Mouse (Mus musculus): ENCODE data around the gene Kcnj14.
A peak's percentile ranks its signal among the peaks of the same experiment; 100 is the strongest.

Gene Kcnj14

DNA sequence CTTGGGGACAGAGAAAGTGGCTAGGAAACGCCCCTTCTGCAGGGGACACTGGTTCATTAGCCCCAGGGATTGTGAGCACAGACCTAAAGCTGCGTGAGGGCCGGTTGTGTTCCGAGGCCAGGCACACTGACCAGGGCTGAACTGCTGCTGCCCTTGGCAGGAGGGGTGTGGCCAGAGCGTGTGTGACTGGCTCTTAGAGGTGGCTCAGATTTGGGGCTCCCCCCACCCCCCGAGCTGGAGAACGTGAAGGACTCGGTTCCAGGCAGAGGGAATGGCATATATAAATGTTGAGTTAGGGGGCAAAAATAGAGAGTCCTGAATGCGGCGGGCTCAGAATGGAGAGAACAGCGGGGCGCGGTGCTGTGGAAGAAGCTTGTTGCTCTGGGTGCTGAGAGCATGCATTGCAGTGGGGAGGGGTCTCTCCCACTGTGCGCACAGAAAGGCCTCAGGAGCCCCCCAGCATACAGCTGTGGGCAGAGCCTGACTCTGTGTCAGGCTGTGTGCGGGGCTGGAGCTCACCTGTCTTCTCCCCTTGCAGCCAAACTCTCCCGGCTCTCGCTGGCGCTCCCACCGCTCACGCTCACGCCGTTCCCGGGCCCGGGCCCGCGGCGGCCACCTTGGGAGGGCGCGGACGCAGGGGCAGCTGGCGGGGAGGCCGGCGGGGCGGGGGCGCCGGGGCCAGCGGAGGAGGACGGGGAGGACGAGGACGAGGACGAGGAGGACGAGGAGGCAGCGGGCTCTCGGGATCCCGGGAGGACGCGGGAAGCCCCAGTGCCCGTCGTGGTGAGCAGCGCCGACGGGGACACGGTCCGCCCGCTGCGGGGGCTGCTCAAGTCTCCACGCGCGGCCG, 26.7 kb downstream of the Kcnj14 start:
- DNase-seq (ENCODE audit: low spot score in 2 of 2) = no peak

DNA sequence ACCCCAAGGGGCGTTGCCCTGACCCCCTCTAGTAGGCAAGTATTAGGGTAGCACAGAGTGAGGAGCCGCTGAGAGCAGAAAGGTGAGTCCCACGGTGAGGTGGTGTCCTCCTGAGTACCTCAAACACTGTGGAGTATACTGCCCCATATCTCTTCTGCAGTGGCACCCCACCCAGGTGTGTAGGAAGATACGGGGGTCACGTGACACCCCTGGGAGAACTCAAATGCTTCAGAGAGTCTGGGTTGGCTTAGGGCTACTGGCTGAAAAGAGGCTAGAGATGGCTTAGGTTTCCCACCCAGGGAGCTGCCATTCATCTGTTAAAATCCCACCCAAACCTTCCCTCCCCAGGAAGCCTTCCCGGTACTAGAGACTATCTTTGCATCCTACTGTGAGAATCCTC, 27.6 kb downstream of the Kcnj14 start:
- DNase-seq (ENCODE audit: low spot score in 2 of 2) = no peak

DNA sequence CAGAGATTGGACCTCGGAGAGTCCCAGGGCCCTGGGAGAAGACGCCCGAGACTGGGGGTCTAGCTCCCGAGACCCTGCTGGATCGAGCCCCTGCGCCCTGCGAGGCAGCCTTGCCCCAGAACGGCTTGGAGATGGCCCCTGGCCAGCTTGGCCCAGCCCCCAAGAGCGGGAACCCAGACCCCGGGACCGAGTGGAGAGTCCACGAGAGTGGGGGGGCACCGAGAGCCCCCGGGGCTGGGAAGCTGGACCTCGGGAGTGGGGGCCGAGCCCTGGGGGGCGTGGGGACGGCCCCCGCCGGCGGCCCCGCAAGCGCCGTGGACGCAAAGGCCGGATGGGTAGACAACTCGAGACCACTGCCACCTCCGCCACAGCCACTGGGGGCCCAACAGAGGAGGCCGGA, 29.6 kb downstream of the Kcnj14 start:
- no peak for DNase-seq (ENCODE audit: low spot score in 2 of 2)

DNA sequence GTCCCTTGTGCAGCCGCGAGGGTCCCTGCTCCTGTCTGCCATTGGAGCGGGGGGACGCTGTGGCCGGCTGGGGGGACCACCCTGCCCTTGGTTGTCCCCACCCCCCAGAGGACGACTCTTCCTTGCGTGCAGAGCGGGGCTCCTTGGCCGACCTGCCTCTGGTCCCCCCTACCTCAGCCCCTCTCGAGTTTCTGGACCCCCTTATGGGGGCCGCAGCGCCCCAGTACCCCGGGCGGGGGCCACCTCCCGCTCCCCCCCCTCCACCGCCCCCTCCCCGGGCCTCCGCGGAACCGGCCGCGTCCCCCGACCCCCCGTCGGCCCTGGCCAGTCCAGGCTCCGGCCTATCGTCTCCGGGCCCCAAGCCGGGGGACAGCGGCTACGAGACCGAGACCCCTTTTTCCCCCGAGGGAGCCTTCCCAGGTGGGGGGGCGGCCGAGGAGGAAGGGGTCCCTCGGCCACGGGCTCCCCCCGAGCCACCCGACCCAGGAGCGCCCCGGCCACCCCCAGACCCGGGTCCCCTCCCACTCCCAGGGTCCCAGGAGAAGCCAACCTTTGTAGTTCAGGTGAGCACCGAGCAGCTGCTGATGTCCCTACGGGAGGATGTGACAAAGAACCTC, 30.5 kb downstream of the Kcnj14 start:
- no peak for DNase-seq (ENCODE audit: low spot score in 2 of 2)

DNA sequence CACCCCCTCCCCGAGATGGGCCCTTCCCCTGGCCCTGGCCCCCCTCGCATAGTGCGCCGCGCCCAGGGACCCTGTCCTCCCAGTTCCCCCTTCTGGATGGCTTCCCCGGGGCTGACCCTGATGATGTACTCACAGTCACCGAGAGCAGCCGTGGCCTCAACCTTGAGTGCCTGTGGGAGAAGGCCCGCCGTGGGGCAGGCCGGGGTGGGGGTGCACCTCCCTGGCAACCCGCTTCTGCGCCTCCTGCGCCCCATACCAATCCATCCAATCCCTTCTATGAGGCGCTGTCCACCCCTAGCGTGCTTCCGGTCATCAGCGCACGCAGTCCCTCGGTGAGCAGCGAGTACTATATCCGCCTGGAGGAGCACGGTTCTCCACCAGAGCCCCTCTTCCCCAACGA, 31.3 kb downstream of the Kcnj14 start:
- no peak for DNase-seq (ENCODE audit: low spot score in 2 of 2)

DNA sequence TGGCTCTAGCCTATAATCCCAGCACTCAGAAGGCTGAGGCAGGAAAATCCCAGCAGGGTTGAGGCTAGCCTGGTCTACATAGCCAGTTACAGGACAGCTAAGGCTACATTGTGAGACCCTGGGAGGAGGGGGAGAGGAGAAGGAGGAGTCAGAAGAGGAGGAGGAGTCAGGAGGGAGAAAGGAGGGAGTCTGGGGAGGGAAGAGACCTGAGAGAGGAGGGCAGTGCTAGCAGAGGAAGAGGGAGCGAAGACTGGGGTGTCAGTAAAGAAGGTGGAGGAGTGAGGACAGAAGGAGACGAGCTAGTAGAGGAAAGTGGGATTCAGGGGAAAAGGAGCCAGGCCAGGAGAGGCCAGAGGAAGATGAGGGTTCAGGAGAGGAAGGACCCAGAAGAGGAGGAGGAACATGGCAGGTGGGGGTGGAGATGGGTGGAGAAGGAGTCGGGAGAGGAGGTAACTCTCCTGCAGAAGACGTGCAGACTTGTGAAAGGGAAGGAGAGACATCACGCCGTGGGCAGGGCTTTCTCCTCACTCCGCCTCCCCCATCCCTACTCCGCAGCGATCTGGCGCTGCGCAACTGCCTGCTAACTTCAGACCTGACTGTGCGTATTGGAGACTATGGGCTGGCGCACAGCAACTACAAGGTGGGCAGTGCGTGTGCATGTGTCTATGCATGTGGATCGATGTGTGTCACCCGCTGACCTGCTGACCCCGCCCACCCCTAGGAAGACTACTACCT, 32.7 kb downstream of the Kcnj14 start:
- DNase-seq (ENCODE audit: low spot score in 2 of 2) = no peak

DNA sequence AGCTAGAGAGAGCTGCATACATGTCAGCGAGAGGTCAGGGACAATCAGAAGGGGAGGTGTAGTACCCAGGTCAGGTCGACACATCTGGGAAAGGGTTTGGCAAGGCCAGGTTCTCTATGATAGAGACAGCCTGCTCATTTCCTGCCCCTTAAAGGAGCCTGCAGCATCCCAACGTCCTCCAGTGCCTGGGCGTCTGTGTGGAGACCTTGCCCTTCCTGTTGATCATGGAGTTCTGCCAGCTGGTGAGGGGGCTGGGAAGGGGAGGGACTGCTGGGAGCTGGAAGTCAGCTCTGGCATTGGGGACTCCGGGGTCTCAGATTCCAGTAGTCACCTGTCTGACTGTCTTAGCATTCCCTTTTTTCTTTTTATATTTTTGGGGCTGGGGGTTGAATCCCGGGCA, 33.9 kb downstream of the Kcnj14 start:
- no peak for DNase-seq (ENCODE audit: low spot score in 2 of 2)

DNA sequence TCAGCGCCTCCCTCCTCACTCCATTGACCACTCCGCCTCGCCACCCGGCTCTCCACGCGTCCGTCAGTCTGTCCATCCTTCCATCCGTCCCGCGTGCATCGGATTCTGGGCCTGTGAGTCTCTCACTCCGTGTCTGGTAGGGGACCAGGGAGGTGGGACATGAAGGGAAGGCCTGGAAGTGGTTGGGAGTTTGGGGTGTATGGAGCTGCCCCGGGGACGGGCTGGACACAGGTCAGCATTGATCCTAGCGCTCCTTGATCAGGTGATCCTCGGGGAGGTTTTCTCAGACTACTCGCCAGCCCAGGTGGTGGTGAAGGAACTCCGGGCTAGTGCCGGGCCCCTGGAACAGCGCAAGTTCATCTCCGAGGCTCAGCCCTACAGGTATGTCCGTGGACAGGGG, 36.9 kb downstream of the Kcnj14 start:
- DNase-seq (ENCODE audit: low spot score in 2 of 2) = no peak

DNA sequence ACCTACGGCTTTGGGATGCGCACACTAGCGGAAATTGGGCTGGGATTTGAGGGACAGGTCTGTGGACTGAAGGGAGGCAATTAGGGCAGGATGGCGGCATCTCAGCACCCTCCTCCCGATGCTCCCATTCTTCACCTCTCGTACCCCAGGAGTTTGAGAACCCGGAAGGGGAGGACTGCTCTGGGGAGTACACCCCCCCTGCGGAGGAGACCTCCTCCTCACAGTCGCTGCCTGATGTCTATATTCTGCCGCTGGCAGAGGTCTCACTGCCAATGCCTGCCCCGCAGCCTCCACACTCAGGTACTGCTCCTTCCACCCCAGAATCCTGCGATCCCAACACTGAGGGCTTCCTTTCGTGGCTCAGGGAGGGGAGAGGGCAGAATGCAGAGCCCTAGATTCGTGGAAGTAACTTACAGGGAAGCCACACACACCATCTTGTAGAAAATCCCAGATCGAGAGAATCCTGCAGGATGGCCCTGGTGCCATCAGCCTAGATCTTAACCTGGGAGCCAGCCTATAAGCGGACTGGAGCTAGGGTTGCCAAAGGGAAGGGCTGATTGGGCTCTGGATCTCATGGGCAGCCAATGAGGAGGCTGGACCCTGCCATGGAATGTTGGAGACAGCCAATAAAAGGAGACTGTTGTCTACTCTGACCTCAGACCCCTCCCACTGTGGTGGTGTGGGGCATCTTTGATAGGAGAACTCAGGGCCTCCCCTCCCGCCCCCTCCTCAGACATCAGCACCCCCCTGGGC, 37.7 kb downstream of the Kcnj14 start:
- no peak for DNase-seq (ENCODE audit: low spot score in 2 of 2)

DNA sequence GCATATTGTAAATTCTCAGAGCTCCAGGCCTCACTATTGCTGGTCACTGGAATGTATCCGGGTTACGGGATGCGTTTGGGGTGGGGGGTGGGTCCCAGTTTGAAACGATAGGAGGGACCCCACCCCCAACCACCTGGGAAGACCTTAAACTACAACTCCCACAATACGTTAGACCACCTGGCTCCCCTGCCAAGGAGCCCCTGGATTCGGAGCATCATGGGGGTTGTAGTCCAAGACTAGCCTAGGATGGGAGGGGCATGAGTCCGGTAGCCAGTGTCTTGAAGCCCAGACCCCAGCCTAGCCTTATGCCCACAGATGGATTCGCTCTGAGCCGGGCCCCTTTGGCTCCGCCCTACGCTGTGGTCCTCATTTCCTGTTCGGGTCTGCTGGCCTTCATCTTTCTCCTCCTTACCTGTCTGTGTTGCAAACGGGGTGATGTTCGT, 38.4 kb downstream of the Kcnj14 start:
- DNase-seq (ENCODE audit: low spot score in 2 of 2) = no peak

DNA sequence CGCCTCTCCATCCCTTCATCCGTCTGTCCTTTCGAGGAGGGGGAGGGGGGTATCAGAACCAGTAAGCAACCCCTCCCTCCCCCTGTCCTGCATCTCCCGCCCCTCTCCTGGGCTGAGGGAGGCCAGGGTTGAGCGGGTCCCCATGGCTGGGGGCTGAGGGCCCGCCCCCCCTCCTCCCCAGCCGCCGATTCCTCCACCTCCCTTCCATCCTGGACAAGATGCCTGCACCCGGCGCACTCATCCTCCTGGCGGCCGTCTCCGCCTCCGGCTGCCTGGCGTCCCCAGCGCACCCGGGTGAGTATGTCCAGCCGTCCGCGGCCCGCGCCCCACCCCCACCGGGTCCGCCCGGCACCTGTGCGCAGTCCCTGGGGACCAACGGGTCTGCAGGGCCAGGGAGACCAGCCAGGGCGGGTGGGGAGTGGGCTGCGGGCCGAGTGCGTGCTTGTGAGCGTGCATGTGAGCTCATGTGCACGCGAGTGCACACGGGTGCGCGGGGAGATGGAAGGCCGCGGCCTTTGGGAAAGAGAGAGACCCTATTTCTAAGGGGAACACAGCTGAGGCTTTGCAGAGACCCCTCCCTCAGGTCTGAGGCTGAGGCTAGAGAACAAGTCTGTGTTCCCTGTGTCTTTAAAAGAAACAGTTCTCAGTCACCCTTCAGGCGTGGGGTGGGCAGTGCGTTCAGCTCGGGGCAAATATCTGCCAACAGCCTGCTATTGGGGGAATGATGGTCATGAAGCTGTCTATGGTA, 39.0 kb downstream of the Kcnj14 start:
- no peak for DNase-seq (ENCODE audit: low spot score in 2 of 2)

DNA sequence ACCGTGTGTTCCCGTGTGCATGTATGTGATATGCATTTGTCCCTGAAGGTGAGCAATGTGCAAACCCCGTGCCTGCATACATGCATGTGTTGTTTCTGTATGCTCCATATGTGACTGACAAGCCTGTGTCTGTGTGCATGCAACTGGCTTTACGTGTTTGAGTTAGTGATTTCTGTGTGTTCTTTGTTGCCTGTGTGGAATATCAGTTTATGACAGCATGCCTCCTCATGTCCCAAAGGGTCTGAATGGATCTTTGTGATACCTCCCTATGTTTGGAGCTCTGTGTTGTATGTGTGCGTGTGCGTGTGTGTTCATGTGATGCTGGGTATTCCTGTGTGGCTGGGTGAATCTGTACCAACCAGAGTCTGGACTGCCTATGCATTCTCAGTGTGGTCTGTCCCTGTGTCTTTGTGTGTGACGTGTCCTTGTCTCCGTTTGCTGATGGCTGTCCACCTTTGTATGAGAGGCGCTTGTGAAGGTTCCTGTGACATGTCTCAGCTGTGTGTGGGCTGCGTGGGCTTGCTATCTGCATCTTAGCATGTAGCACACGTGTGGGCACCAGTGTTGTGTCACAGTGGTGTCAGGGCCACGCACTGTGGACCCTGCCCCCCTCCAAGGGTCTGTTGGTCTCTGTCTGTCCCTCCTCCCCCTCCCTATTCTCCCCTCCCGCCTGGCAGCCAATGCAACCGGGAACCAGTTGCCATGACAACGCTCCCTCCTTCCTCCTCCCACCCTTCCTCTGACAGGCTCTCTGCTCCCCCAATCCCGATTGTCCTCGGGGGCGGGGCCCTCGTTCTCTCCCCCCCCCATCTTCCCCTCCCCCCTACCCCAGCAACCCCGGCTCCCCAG, 39.8 kb downstream of the Kcnj14 start, which contains the start of gene Sult2b1:
Gene Sult2b1 (minus strand): TSS at position 146 of the 849 bp plus-strand sequence.
- DNase-seq (ENCODE audit: low spot score in 2 of 2) = no peak

DNA sequence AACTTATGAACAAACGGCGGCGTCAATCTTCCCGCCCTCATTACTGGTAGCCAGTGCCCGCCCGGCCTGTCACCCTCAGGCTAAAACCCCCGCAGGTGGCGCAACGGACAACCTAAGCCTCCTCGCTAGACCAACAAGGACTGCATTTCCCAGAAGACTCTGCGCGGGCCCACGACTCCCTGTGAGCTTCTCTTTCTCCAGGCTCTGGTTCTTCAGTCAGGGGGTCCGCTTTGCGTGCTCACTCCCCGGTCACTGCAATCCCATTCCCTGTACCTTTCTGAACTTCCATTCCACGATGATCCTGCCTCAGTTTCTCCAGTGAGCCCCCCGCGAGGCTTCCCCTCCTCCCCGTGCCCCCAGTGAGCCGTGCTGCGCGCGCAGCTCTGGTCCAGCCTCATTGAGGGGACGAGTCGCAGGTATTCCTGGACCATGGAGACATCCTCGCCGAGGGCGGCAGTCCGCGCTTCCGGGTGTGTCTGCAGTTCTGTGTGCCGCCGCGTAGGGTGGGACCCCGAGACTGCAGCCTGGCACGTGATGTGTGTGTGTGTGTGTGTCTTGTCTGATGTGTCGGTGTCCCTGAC, 41.0 kb downstream of the Kcnj14 start, which contains the start of gene Lmtk3:
Gene Lmtk3 (plus strand): TSS at position 228 of the 581 bp plus-strand sequence.
- DNase-seq (ENCODE audit: low spot score in 2 of 2) = peak in 1 of 2 experiments; percentile 44

DNA sequence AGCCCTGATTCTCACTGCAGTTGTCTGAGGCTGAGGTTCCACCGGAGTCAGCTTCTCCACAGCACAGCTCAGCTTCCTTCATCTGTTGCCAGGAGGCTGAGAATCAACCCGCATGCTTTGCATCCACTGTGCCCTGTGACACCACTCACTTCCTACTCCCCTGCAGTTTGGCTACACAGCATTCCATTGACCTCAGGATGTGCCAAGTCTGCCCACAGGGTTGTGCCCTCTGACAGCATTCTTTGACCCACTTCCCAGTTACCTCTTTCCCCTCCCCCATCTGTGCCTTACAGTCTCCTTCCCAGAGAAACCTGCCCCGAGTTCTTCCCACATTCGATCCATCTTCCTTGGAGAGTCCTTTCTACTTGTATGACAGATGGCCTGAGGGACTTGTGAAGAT, 42.3 kb downstream of the Kcnj14 start:
- DNase-seq (ENCODE audit: low spot score in 2 of 2) = no peak

DNA sequence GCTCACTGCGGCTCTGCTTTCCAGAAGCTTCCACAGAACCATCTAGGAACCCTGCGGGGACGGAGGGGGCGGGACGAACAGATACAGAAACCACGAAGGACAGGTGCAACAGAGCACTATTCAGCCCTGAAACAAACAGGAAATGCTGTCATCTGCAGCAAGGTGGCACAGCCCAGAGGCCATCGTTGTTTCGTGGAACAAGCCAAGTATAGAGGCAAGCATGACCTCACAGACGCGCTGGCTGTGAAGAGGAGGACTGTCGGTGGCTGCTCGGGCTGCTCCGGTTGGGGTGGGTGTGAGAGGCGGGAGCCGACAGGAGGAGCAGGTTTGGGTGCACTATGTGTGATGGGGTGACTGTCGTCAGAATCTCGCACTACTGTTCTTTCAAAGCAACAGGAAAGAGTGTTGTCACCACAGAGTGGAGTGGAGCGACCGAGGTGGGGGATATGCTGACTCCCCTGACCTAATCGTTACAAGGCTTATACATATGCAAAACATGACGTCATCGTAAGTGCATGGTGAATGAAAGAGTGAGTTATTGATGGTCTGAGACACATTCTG, 45.4 kb downstream of the Kcnj14 start:
- DNase-seq (ENCODE audit: low spot score in 2 of 2) = no peak

DNA sequence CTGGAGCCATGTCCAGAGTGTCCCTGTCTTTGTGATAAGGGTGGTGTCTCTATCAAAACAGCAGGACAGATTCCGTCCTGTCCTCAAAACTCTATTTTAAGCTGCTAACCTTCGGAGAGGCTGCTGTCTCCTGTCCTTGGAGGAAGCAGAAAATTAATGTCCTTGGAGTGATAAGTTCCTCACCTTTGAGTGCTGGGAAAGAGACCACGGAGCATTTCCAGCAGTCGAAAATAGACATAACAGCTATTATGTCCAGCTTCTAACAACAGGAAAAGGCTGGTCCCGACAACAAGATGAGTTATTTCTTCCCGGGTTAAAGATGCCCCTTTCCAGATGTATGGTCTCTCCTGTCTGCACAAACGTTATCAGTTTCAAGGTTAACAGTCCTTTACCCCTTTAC, 49.3 kb downstream of the Kcnj14 start:
- DNase-seq (ENCODE audit: low spot score in 2 of 2) = no peak

DNA sequence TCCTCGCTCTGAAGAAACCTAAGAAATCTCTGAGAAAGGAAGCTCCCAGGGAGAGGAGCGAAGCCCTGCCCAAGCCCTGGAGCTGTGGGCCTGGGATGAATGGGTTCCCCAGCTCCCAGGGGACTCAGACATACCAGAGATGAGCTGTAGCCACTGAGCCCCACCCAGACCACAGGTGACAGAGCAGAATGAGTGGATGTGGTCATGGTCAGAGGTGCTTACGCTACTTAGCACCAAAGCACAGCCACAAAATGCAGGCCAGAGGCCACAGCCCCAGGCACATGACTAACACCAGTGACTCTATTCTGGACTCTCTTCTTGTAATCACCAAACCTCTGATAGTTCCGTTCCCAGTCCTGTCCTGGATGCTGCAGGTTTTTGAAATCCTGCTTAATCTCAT, 53.5 kb downstream of the Kcnj14 start:
- DNase-seq (ENCODE audit: low spot score in 2 of 2) = no peak

DNA sequence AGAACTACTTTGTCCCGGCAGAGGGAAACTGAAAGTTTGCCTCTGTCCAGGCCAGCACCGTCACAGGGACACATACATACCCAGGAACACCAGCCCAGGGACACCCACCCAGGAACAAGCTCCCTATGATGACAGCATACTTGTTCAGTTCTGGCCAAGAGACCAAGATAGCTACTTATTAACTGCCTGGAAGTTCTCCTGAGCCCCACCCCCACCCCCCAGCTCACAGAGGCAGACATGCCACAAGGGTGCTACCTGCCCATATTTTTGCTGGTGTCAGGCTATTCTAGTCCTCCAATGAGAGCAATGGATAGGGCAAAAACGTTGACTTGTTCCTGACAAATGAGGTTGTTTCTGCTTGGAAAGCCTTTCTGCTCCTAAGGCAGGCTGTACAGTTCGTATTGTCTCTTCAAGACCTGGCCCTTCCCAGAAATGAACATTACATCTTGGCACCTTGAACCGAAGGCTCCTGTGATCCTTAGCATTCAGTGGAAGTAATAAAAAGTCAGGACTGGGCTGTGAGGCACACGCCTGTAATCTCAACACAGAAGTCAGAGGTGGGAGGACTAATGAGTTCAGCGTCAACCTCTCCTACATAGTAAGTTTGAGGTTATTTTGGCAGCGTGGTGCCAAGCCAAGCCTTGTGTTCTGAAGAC, 54.0 kb downstream of the Kcnj14 start:
- DNase-seq (ENCODE audit: low spot score in 2 of 2) = no peak

DNA sequence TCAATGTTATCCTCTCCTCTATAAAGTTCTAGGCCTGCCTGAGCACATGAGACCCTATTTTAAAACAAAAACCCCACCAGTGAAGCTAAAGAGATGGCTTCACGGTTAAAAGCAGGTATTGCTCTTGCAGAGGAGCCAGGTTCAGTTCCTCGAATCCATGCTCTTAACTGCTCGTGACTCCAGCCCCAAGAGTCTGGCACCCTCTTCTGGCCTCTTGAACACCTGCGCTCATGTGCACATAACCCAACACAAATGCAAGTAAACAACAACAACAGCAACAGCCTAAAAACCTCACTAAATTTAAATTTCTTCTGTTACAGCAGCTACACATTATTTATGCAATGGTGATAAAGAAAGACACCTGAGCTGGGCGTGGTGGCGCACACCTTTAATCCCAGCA, 57.1 kb downstream of the Kcnj14 start:
- no peak for DNase-seq (ENCODE audit: low spot score in 2 of 2)
